Mouse (Mus musculus) layer of hippocampus, adult 18-20 months (tissue): Measurements from ENCODE around the gene 2310039H08Rik. TPM values are rescaled to one million over a fixed set of nuclear protein-coding genes. Genes with fewer than 3 reads are reported as not detected.
"Not testable (repeated sequence)": the region's sequence is repeated elsewhere in the genome, so short reads cannot be mapped to it uniquely, and the experiment has no call there.

Source experiments
- DNase-seq, 2 experiments: peaks; one replicate each; pipeline ENCODE4 v3.0.0; 2022; ENCODE audit warnings: low spot score in 2 of 2
- total RNA-seq, 2 experiments: library from RNA; stranded (reverse); gene quantifications; 2 replicates each; pipeline ENCODE4 v1.2.3; 2021

Gene 2310039H08Rik
- total RNA-seq, 2 experiments from 2014 or later: 4.9 to 8.3 TPM

GRCm38 (mm10) chr17:46751794-46752556 lies 20.5 kb upstream of the 2310039H08Rik start, which contains the start of gene Cnpy3:
Gene Cnpy3, minus strand, starts transcription at chr17:46752214.
- DNase-seq: peak; percentile 98 to 99

GRCm38 (mm10) chr17:46758753-46759152 lies 13.7 kb upstream of the 2310039H08Rik start:
- DNase-seq: no peak

- DNase-seq: no peak
Measured at GRCm38 (mm10) chr17:46763544-46763943, 8.9 kb upstream of the 2310039H08Rik start, which contains the start of gene Ptcra. Gene Ptcra, minus strand, starts transcription at chr17:46763712.

GRCm38 (mm10) chr17:46764916-46765315 lies 7.5 kb upstream of the 2310039H08Rik start:
- DNase-seq: peak; percentile 48 to 67

- DNase-seq: no peak
Measured at GRCm38 (mm10) chr17:46767868-46768267, 4.6 kb upstream of the 2310039H08Rik start.

GRCm38 (mm10) chr17:46770546-46770945 lies 1.9 kb upstream of the 2310039H08Rik start:
- no peak for DNase-seq

GRCm38 (mm10) chr17:46771025-46771424 lies 1.4 kb upstream of the 2310039H08Rik start:
- no peak for DNase-seq

GRCm38 (mm10) chr17:46771616-46772015 lies 819 bp upstream of the 2310039H08Rik start:
- no peak for DNase-seq

GRCm38 (mm10) chr17:46772038-46772403 lies 414 bp upstream of the 2310039H08Rik start:
- no peak for DNase-seq

- no peak for DNase-seq
Measured at GRCm38 (mm10) chr17:46773278-46774130, 1.1 kb downstream of the 2310039H08Rik start.

GRCm38 (mm10) chr17:46774131-46774472 lies 1.7 kb downstream of the 2310039H08Rik start:
- DNase-seq: no peak

- DNase-seq: no peak
Measured at GRCm38 (mm10) chr17:46775070-46775469, 2.6 kb downstream of the 2310039H08Rik start.

- no peak for DNase-seq
Measured at GRCm38 (mm10) chr17:46776087-46776486, 3.7 kb downstream of the 2310039H08Rik start.

GRCm38 (mm10) chr17:46781876-46782275 lies 9.4 kb downstream of the 2310039H08Rik start:
- no peak for DNase-seq

GRCm38 (mm10) chr17:46782341-46783221 lies 10.1 kb downstream of the 2310039H08Rik start, which contains the start of gene Rpl7l1:
Gene Rpl7l1, minus strand, starts transcription at chr17:46782672.
- DNase-seq: peak; percentile 90 to 92

GRCm38 (mm10) chr17:46783222-46783565 lies 10.8 kb downstream of the 2310039H08Rik start:
- no peak for DNase-seq

- DNase-seq: no peak
Measured at GRCm38 (mm10) chr17:46786952-46787351, 14.5 kb downstream of the 2310039H08Rik start.

GRCm38 (mm10) chr17:46787974-46788373 lies 15.5 kb downstream of the 2310039H08Rik start:
- not testable (repeated sequence) for DNase-seq

- no peak for DNase-seq
Measured at GRCm38 (mm10) chr17:46792963-46793362, 20.5 kb downstream of the 2310039H08Rik start.

GRCm38 (mm10) chr17:46796743-46797142 lies 24.3 kb downstream of the 2310039H08Rik start:
- DNase-seq: no peak

GRCm38 (mm10) chr17:46797386-46797785 lies 25.0 kb downstream of the 2310039H08Rik start:
- no peak for DNase-seq
